In the genomic region with DNA sequence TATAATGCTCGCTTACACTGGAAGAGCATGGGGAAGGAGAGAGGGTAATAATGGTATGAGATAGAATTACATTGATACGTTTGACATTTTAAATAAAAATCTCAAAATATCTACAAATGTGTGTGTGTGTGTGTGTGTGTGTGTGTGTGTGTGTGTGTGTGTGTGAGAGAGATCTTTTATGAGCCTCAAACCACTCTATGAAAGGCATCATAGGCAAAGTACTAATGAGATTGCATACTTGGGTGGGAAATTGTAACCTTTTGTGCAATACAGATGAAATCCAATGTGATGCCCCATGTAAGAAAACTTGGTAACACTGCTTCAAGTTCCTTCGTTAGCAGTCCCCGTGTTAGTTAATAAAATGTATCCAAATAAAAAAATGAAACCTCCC, we compare ENCODE assay signal across 10 mouse cellular contexts. TPM values are rescaled to one million over a fixed set of nuclear protein-coding genes. Genes with fewer than 3 reads are reported as not detected.
DNase-seq lines count a peak whose midpoint lies in the region; ATAC-seq and TF ChIP-seq lines count a peak whose summit lies in the region.
"Had no signal": no experiment of that assay in that cellular context is flagged by ENCODE, and none has a peak within 500 bp of the region (broad histone marks: within the 10 kb centered on the region; RNA-seq: fewer than 3 reads in every experiment).

No protein-coding gene starts in this region.

- H3K79me2 ChIP-seq in macrophage (ENCODE audit: inconsistent target) = peaks cover 47% of the 10 kb centered on the region

- peak overlapping the region; percentile 84; the same call in 1 of the 2 replicates for H3K9ac ChIP-seq in heart, embryonic 15.5 days
- H3K9ac ChIP-seq in ES-Bruce4 (ENCODE audit: low read depth, poor library complexity, severe bottlenecking) = peak overlapping the region; percentile 23; the same call in 1 of the 2 replicates

- H3K36me3 ChIP-seq in heart, embryonic 15.5 days = no peaks in the 10 kb centered on the region
- H3K36me3 ChIP-seq in ES-Bruce4 (ENCODE audit: control insufficient read depth, insufficient read depth, low read length, poor library complexity, severe bottlenecking) = no peaks in the 10 kb centered on the region
- H3K36me3 ChIP-seq in macrophage (ENCODE audit: inconsistent target) = no peaks in the 10 kb centered on the region

- no peak for TF ChIP-seq POLR2A in ES-Bruce4 (IDR thresholded peaks at IDR 0.05; ENCODE audit: insufficient read depth, low read length)

- peaks cover 7% of the 10 kb centered on the region; the same call in 1 of the 2 replicates for H3K4me1 ChIP-seq in heart, embryonic 15.5 days (replicated peaks)
- H3K4me1 ChIP-seq in ES-Bruce4 (ENCODE audit: control insufficient read depth, insufficient read depth, low read length) = no peaks in the 10 kb centered on the region

- peak overlapping the region; percentile 78 for H3K27ac ChIP-seq in heart, embryonic 15.5 days
- H3K27ac ChIP-seq in ES-Bruce4 (ENCODE audit: insufficient read depth, low read length) (no peak overlapping the region), macrophage (no peak overlapping the region)

- H3K4me2 ChIP-seq in heart, embryonic 15.5 days = peak overlapping the region; percentile 71

- no peak for DNase-seq in heart, adult 11 months
- DNase-seq in forelimb bud, embryonic 11.5 days (ENCODE audit: low read depth, low spot score) = peak; percentile 7
- no peak for DNase-seq in ovary, postnatal 10 days (ENCODE audit: low spot score)
- no peak for DNase-seq in adrenal gland, adult 8-10 months
- DNase-seq in left cerebral cortex, postnatal 25 days (ENCODE audit: low spot score in 2 of 2) = no peak

- H3K4me3 ChIP-seq in heart, embryonic 15.5 days = peak overlapping the region; percentile 89
- peak overlapping the region; percentile 83 for H3K4me3 ChIP-seq in ES-Bruce4 (ENCODE audit: low read depth, low read length)
- H3K4me3 ChIP-seq in macrophage (ENCODE audit: inconsistent target) = peak overlapping the region; percentile 95

- TF ChIP-seq CTCF in ES-Bruce4 (IDR thresholded peaks at IDR 0.05; ENCODE audit: low read depth, low read length) = no peak

- no peak for ATAC-seq in heart, embryonic 15.5 days (replicated peaks; ENCODE audit: insufficient number of reproducible peaks, insufficient read depth, low FRiP score, low read depth)

- H3K9me3 ChIP-seq in heart, embryonic 15.5 days (replicated peaks) = no peaks in the 10 kb centered on the region
- no peaks in the 10 kb centered on the region for H3K9me3 ChIP-seq in ES-Bruce4 (replicated peaks; ENCODE audit: control insufficient read depth, insufficient read depth, low read length, poor library complexity, severe bottlenecking)

- intact Hi-C loops in left cerebral cortex, postnatal 25 days (cut with DNase I) = loop anchor here (5.0 to 10.0 kb wide), 2 partner anchors 51 to 338 kb away; no protein-coding TSS in a partner anchor

- TF ChIP-seq EP300 in ES-Bruce4 (IDR thresholded peaks at IDR 0.05; ENCODE audit: insufficient read depth, low read depth, low read length) = no peak

- 38% methylated on average over 4 of the region's 4 CpGs for WGBS in heart, embryonic 15.5 days
- WGBS in macrophage (ENCODE audit: missing documents) = 67% methylated on average over 1 of the region's 4 CpGs

- no peaks in the 10 kb centered on the region for H3K27me3 ChIP-seq in heart, embryonic 15.5 days
- H3K27me3 ChIP-seq in ES-Bruce4 (ENCODE audit: control insufficient read depth, insufficient read depth, low read length, poor library complexity, severe bottlenecking) = no peaks in the 10 kb centered on the region
- H3K27me3 ChIP-seq: Patski had no signal

RNA-seq across cellular contexts. Expression of a gene that starts 0.3 kb away (rescaled TPM):
- polyA plus RNA-seq in heart, embryonic 15.5 days (2015; fragmentation: Nextera tagmentation; extraction: Ambion mirVana) = 29.7 and 33.7 TPM in 2 replicates
- 38.3 and 43.0 TPM in 2 replicates for polyA plus RNA-seq in ES-Bruce4 (2011; ENCODE audit: insufficient read depth, insufficient read length, low read depth, missing spikeins)
- 10 to 100 TPM in 22 of 26 experiments, 1 to 10 TPM in 4; 4.7 to 56.7 (median 23.0) TPM for total RNA-seq in macrophage (2018; cell fraction: chromatin; rRNA removed)
- total RNA-seq in macrophage (2018; cell fraction: cytosol; rRNA removed) = 10 to 100 TPM; 16.1 to 25.8 (median 21.9) TPM
- total RNA-seq in macrophage (2018; cell fraction: nucleus; rRNA removed) = 10 to 100 TPM in 21 of 26 experiments, 1 to 10 TPM in 5; 6.6 to 55.7 (median 18.4) TPM
- polyA plus RNA-seq in macrophage (2018) = 20.4 to 32.5 TPM (median 20.7 TPM) in 3 replicates
- total RNA-seq in adrenal gland, adult 8-10 months (2022) = 10 to 100 TPM; 29.3 to 38.4 (median 35.3) TPM
- total RNA-seq in left cerebral cortex, postnatal 25 days (2021) = 10 to 100 TPM; 33.7 to 36.8 TPM

RNA-seq across cellular contexts. Expression of a gene that starts 0.3 kb away (rescaled TPM):
- 26.9 and 28.9 TPM in 2 replicates for polyA plus RNA-seq in heart, embryonic 15.5 days (2015; fragmentation: Nextera tagmentation; extraction: Ambion mirVana)
- polyA plus RNA-seq in ES-Bruce4 (2011; ENCODE audit: insufficient read depth, insufficient read length, low read depth, missing spikeins) (17.0 and 26.8 TPM in 2 replicates), macrophage (2018) (3.1 to 6.0 TPM (median 4.3 TPM) in 3 replicates)
- total RNA-seq in macrophage (2018; cell fraction: chromatin; rRNA removed) = 10 to 100 TPM in 24 of 26 experiments, 1 to 10 TPM in 2; 8.8 to 43.8 (median 28.7) TPM
- total RNA-seq in macrophage (2018; cell fraction: cytosol; rRNA removed) = 1 to 10 TPM; 2.2 to 8.7 (median 4.0) TPM
- total RNA-seq in macrophage (2018; cell fraction: nucleus; rRNA removed) = 10 to 100 TPM in 15 of 26 experiments, 1 to 10 TPM in 11; 1.6 to 22.4 (median 10.4) TPM
- 10 to 100 TPM; 35.1 to 44.2 (median 39.5) TPM for total RNA-seq in adrenal gland, adult 8-10 months (2022)
- 10 to 100 TPM; 40.6 to 42.3 TPM for total RNA-seq in left cerebral cortex, postnatal 25 days (2021)

RNA-seq across cellular contexts. Expression of a gene that starts 35.2 kb away (rescaled TPM):
- polyA plus RNA-seq in heart, embryonic 15.5 days (2015; fragmentation: Nextera tagmentation; extraction: Ambion mirVana) = 0.15 and 0.23 TPM in 2 replicates
- polyA plus RNA-seq in ES-Bruce4 (2011; ENCODE audit: insufficient read depth, insufficient read length, low read depth, missing spikeins) = 0.30 TPM in 1 of 2 replicates, not detected in the other
- 1 to 10 TPM in 14 of 26 experiments, under 1 TPM in 10, not detected in 2; 0.27 to 4.2 (median 1.1) TPM for total RNA-seq in macrophage (2018; cell fraction: chromatin; rRNA removed)
- total RNA-seq in macrophage (2018; cell fraction: cytosol; rRNA removed) = under 1 TPM in 17 of 26 experiments, not detected in 9; 0.05 to 0.32 (median 0.08) TPM
- 1 to 10 TPM in 8 of 26 experiments, under 1 TPM in 14, not detected in 4; 0.16 to 1.9 (median 0.55) TPM for total RNA-seq in macrophage (2018; cell fraction: nucleus; rRNA removed)
- 0.04 TPM in 1 of 3 replicates, not detected in the others for polyA plus RNA-seq in macrophage (2018)
- under 1 TPM in 2 of 4 experiments, not detected in 2; 0.09 to 0.43 TPM for total RNA-seq in adrenal gland, adult 8-10 months (2022)
- under 1 TPM; 0.11 to 0.21 TPM for total RNA-seq in left cerebral cortex, postnatal 25 days (2021)
- total RNA-seq: gastrocnemius, postnatal 25 days had no signal

RNA-seq across cellular contexts. Expression of a gene that starts 48.1 kb away (rescaled TPM):
- polyA plus RNA-seq in heart, embryonic 15.5 days (2015; fragmentation: Nextera tagmentation; extraction: Ambion mirVana) = 79.0 and 88.6 TPM in 2 replicates
- 49.6 and 66.8 TPM in 2 replicates for polyA plus RNA-seq in ES-Bruce4 (2011; ENCODE audit: insufficient read depth, insufficient read length, low read depth, missing spikeins)
- 100 to 1,000 TPM in 3 of 26 experiments, 10 to 100 TPM in 23; 12.9 to 138 (median 67.3) TPM for total RNA-seq in macrophage (2018; cell fraction: chromatin; rRNA removed)
- 100 to 1,000 TPM in 2 of 26 experiments, 10 to 100 TPM in 24; 67.5 to 105 (median 86.8) TPM for total RNA-seq in macrophage (2018; cell fraction: cytosol; rRNA removed)
- total RNA-seq in macrophage (2018; cell fraction: nucleus; rRNA removed) = 100 to 1,000 TPM in 1 of 26 experiments, 10 to 100 TPM in 25; 15.1 to 112 (median 42.2) TPM
- 69.6 to 85.4 TPM (median 80.5 TPM) in 3 replicates for polyA plus RNA-seq in macrophage (2018)
- total RNA-seq in adrenal gland, adult 8-10 months (2022) = 100 to 1,000 TPM in 1 of 4 experiments, 10 to 100 TPM in 3; 77.2 to 106 (median 91.9) TPM
- total RNA-seq in left cerebral cortex, postnatal 25 days (2021) = 10 to 100 TPM; 35.2 to 40.7 TPM
